Mouse (Mus musculus): ENCODE results near the gene Ipmk. TPM values are rescaled to one million over a fixed set of nuclear protein-coding genes. Genes with fewer than 3 reads are reported as not detected.

Gene Ipmk
- polyA plus RNA-seq (2012; rRNA removed) = 16.9 and 17.5 TPM in 2 replicates

GRCm38 (mm10) chr10:71347509-71347949 lies at the start of gene Ipmk:
Gene Ipmk (plus strand): TSS chr10:71347763.
- H3K4me1 ChIP-seq (ENCODE audit: control insufficient read depth, insufficient read depth, low read length) = peaks cover 7% of the 10 kb centered on the region
- no peaks in the 10 kb centered on the region for H3K27me3 ChIP-seq (ENCODE audit: control insufficient read depth, insufficient read depth, low read length)
- TF ChIP-seq POLR2A (IDR thresholded peaks at IDR 0.05; ENCODE audit: borderline replicate concordance, insufficient read depth, low read length) (peak; percentile 77), CTCF (IDR thresholded peaks at IDR 0.05; ENCODE audit: borderline replicate concordance, insufficient read depth, low read depth, low read length) (no peak)
- WGBS = 1% methylated on average over 49 of the region's 49 CpGs
- peak within 1 kb of the TSS; percentile 82 for H3K27ac ChIP-seq (ENCODE audit: insufficient read depth, low read length)
- peak; percentile 100 for DNase-seq
- H3K4me3 ChIP-seq (replicated peaks; ENCODE audit: insufficient read depth, low read depth, low read length) = peak within 1 kb of the TSS; percentile 68

DNA sequence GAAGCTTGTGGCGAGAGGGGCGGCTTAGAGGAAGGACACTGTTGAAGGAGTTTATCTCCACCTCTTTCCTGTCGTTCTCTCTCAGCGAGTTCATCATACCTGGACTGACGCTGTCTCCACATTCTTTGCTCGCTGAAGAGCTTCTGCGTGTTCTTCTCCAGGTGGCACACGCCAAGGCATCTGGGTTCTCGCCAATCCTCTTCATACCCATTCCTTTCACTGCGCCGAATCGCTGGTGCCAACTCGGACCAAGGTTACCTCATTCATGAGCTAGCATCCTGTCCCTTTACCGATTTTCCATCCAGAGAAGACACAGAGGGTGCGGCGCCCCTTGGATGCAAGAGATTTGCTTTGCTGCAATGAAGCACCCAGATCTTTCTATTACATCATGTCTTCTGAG lies 47.4 kb upstream of the Ipmk start:
- no peaks in the 10 kb centered on the region for H3K27me3 ChIP-seq (ENCODE audit: control insufficient read depth, insufficient read depth, low read length)
- DNase-seq = peak; percentile 58 to 69
- H3K4me3 ChIP-seq (replicated peaks; ENCODE audit: insufficient read depth, low read depth, low read length) = peak overlapping the region; percentile 34
- WGBS = 41% methylated on average over 16 of the region's 16 CpGs
- TF ChIP-seq CTCF (IDR thresholded peaks at IDR 0.05; ENCODE audit: borderline replicate concordance, insufficient read depth, low read depth, low read length) (no peak), POLR2A (IDR thresholded peaks at IDR 0.05; ENCODE audit: borderline replicate concordance, insufficient read depth, low read length) (no peak)
- H3K27ac ChIP-seq (ENCODE audit: insufficient read depth, low read length) = no peak overlapping the region
- H3K4me1 ChIP-seq (ENCODE audit: control insufficient read depth, insufficient read depth, low read length) = no peaks in the 10 kb centered on the region; the same call in none of the 2 replicates

DNA sequence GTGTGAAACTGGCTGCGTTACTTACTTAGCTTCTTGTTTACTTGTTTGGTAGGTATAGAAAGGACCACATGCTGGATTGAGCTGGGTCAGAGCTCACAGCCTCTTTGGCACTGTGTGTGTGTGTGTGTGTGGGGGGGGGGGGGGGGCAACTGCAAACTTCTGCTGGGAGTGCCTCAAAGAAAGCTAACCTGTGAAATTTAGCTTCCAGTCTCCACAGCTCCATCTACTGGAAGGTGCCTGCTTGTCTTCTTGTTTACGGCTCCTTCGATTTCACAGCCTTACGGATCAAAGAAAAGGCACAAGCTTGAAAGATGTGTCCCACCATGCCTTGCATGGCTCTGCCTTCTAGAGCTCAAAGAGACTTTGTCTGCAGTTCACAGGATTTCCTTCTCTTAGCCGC lies 45.1 kb upstream of the Ipmk start:
- WGBS = 33% methylated on average over 5 of the region's 5 CpGs
- H3K27me3 ChIP-seq (ENCODE audit: control insufficient read depth, insufficient read depth, low read length) = no peaks in the 10 kb centered on the region
- no peak overlapping the region for H3K4me3 ChIP-seq (replicated peaks; ENCODE audit: insufficient read depth, low read depth, low read length)
- DNase-seq = no peak
- peak; percentile 44; the same call in 1 of the 2 replicates for TF ChIP-seq CTCF (IDR thresholded peaks at IDR 0.05; ENCODE audit: borderline replicate concordance, insufficient read depth, low read depth, low read length)
- TF ChIP-seq POLR2A (IDR thresholded peaks at IDR 0.05; ENCODE audit: borderline replicate concordance, insufficient read depth, low read length) = no peak
- H3K27ac ChIP-seq (ENCODE audit: insufficient read depth, low read length) = no peak overlapping the region
- no peaks in the 10 kb centered on the region; the same call in none of the 2 replicates for H3K4me1 ChIP-seq (ENCODE audit: control insufficient read depth, insufficient read depth, low read length)

DNA sequence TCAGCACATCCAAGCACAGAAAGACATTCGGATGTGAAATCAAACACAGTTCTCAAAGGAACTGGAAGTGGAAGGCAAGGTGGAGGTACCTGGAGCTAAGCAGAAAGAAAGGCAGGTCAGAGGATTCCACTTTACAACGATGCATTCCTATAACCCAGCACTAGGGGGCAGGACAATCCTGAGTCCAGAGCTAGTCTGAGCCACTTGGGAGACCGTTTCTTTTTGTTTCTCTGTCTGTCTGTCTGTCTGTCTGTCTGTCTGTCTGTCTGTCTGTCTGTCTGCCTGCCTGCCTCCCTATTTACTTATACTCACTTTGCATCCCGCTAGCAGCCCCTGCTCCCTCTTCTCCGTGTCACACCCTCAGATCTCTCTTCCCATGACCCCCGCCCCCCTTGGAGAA lies 41.4 kb upstream of the Ipmk start:
- no peaks in the 10 kb centered on the region for H3K27me3 ChIP-seq (ENCODE audit: control insufficient read depth, insufficient read depth, low read length)
- H3K4me1 ChIP-seq (ENCODE audit: control insufficient read depth, insufficient read depth, low read length) = no peaks in the 10 kb centered on the region
- H3K4me3 ChIP-seq (replicated peaks; ENCODE audit: insufficient read depth, low read depth, low read length) = no peak overlapping the region
- 23% methylated on average over 6 of the region's 6 CpGs for WGBS
- peak in 1 of 2 experiments; percentile 35 for DNase-seq
- TF ChIP-seq CTCF (IDR thresholded peaks at IDR 0.05; ENCODE audit: borderline replicate concordance, insufficient read depth, low read depth, low read length) = peak; percentile 69
- TF ChIP-seq POLR2A (IDR thresholded peaks at IDR 0.05; ENCODE audit: borderline replicate concordance, insufficient read depth, low read length) = no peak
- no peak overlapping the region for H3K27ac ChIP-seq (ENCODE audit: insufficient read depth, low read length)

GRCm38 (mm10) chr10:71306759-71307158 lies 40.8 kb upstream of the Ipmk start:
- Histone ChIP-seq H3K27me3 (ENCODE audit: control insufficient read depth, insufficient read depth, low read length) (no peaks in the 10 kb centered on the region), H3K4me3 (replicated peaks; ENCODE audit: insufficient read depth, low read depth, low read length) (no peak overlapping the region), H3K27ac (ENCODE audit: insufficient read depth, low read length) (no peak overlapping the region), H3K4me1 (ENCODE audit: control insufficient read depth, insufficient read depth, low read length) (no peaks in the 10 kb centered on the region)
- 79% methylated on average over 6 of the region's 6 CpGs for WGBS
- no peak for DNase-seq
- no peak for TF ChIP-seq CTCF (IDR thresholded peaks at IDR 0.05; ENCODE audit: borderline replicate concordance, insufficient read depth, low read depth, low read length)
- TF ChIP-seq POLR2A (IDR thresholded peaks at IDR 0.05; ENCODE audit: borderline replicate concordance, insufficient read depth, low read length) = no peak

- 93% methylated on average over 5 of the region's 5 CpGs for WGBS
- no peak overlapping the region for H3K27ac ChIP-seq (ENCODE audit: insufficient read depth, low read length)
- no peak for DNase-seq
- TF ChIP-seq POLR2A (IDR thresholded peaks at IDR 0.05; ENCODE audit: borderline replicate concordance, insufficient read depth, low read length) (no peak), CTCF (IDR thresholded peaks at IDR 0.05; ENCODE audit: borderline replicate concordance, insufficient read depth, low read depth, low read length) (no peak)
- no peak overlapping the region for H3K4me3 ChIP-seq (replicated peaks; ENCODE audit: insufficient read depth, low read depth, low read length)
- H3K4me1 ChIP-seq (ENCODE audit: control insufficient read depth, insufficient read depth, low read length) = no peaks in the 10 kb centered on the region
- no peaks in the 10 kb centered on the region for H3K27me3 ChIP-seq (ENCODE audit: control insufficient read depth, insufficient read depth, low read length)
These were observed 39.4 kb upstream of the Ipmk start for GRCm38 (mm10) chr10:71308199-71308598.

DNA sequence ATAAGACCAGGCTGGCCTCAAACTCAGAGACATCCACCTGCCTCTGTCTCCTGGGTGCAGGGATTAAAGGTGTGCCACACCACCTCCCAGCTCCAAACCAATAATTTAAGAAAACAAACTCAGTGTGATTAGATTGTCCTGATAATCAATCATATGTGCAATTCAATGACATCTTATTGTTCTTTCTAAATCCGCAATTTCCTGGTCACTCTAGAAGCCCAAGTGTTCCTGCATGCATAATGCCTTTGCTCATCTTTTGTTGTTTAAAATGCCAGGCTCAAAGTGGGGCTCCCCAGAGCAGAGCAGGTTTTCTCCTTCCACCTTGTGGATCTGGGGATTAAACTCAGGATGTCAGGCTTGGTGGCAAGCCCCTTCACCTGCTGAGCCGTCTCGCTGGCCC lies 37.3 kb upstream of the Ipmk start:
- Histone ChIP-seq H3K27me3 (ENCODE audit: control insufficient read depth, insufficient read depth, low read length) (no peaks in the 10 kb centered on the region), H3K27ac (ENCODE audit: insufficient read depth, low read length) (no peak overlapping the region), H3K4me3 (replicated peaks; ENCODE audit: insufficient read depth, low read depth, low read length) (no peak overlapping the region), H3K4me1 (ENCODE audit: control insufficient read depth, insufficient read depth, low read length) (no peaks in the 10 kb centered on the region)
- no peak for DNase-seq
- WGBS = 68% methylated on average over 3 of the region's 3 CpGs
- TF ChIP-seq POLR2A (IDR thresholded peaks at IDR 0.05; ENCODE audit: borderline replicate concordance, insufficient read depth, low read length) = no peak
- no peak for TF ChIP-seq CTCF (IDR thresholded peaks at IDR 0.05; ENCODE audit: borderline replicate concordance, insufficient read depth, low read depth, low read length)

DNA sequence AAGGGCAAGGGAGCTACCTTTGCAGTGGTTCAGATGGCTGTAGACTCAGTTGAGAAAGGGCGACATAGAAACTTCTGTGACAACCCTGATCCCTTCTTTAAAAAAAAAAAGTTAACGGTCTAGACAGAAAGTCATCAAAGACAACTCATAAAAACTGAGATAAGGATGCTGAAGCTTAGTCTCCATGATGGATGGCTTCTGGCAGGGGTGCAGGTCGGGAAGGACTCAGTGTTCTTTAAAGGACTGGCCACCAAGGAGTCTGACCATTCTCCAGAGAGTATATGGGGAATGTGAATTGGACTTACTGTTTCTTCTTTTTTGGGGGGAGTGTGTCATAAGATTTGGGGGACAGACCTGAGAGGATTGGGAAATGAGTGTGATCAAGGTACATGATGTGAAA lies 33.0 kb upstream of the Ipmk start:
- WGBS = 95% methylated on average over 3 of the region's 3 CpGs
- TF ChIP-seq CTCF (IDR thresholded peaks at IDR 0.05; ENCODE audit: borderline replicate concordance, insufficient read depth, low read depth, low read length) = no peak
- no peak for TF ChIP-seq POLR2A (IDR thresholded peaks at IDR 0.05; ENCODE audit: borderline replicate concordance, insufficient read depth, low read length)
- no peak for DNase-seq
- Histone ChIP-seq H3K27ac (ENCODE audit: insufficient read depth, low read length) (no peak overlapping the region), H3K4me1 (ENCODE audit: control insufficient read depth, insufficient read depth, low read length) (peaks cover 2% of the 10 kb centered on the region; the same call in 1 of the 2 replicates), H3K27me3 (ENCODE audit: control insufficient read depth, insufficient read depth, low read length) (no peaks in the 10 kb centered on the region), H3K4me3 (replicated peaks; ENCODE audit: insufficient read depth, low read depth, low read length) (no peak overlapping the region)

Measured in cerebellum, adult 2 months (tissue).